ENCODE assay signal across 28 mouse cellular contexts in genomic region chr5:51946062-51946461, GRCm38 (mm10).
"Had no signal": no experiment of that assay in that cellular context is flagged by ENCODE, and none has a peak within 500 bp of the region (broad histone marks: within the 10 kb centered on the region; RNA-seq: fewer than 3 reads in every experiment).

No protein-coding gene starts in this region.

- DNase-seq: left cerebral cortex, postnatal 4 days; liver; liver, embryonic 13.5 days; liver, postnatal 0 days; lung, adult 18-20 months; lung, adult 2 months; lung, embryonic 14.5 days; lung, postnatal 10 days; lung, postnatal 14 days; lung, postnatal 36 days; lung, postnatal 4 days; midbrain, embryonic 14.5 days had no signal

- H3K9me3 ChIP-seq: limb, embryonic 10.5 days; limb, embryonic 12.5 days; limb, embryonic 13.5 days; limb, embryonic 15.5 days; liver, embryonic 12.5 days; liver, embryonic 13.5 days; liver, embryonic 15.5 days; lung, embryonic 15.5 days; midbrain, embryonic 10.5 days; midbrain, embryonic 12.5 days; midbrain, embryonic 13.5 days; midbrain, embryonic 15.5 days; neural tube, embryonic 12.5 days had no signal

- H3K27me3 ChIP-seq: limb, embryonic 12.5 days; liver, embryonic 12.5 days; liver, embryonic 13.5 days; liver, embryonic 15.5 days; lung, embryonic 15.5 days; megakaryocyte, embryonic 14.5 days; midbrain, embryonic 12.5 days; midbrain, embryonic 13.5 days; midbrain, embryonic 15.5 days; neural tube, embryonic 12.5 days had no signal

- H3K9ac ChIP-seq: limb, embryonic 12.5 days; limb, embryonic 13.5 days; limb, embryonic 15.5 days; liver, embryonic 12.5 days; liver, embryonic 13.5 days; liver, embryonic 14.5 days; liver, embryonic 15.5 days; liver, postnatal 0 days; lung, embryonic 14.5 days; lung, embryonic 15.5 days; midbrain, embryonic 12.5 days; midbrain, embryonic 13.5 days; midbrain, embryonic 15.5 days; neural tube, embryonic 12.5 days had no signal

- H3K27ac ChIP-seq: limb, embryonic 10.5 days; limb, embryonic 12.5 days; limb, embryonic 13.5 days; limb, embryonic 15.5 days; liver, embryonic 12.5 days; liver, embryonic 13.5 days; liver, embryonic 14.5 days; liver, embryonic 15.5 days; lung, embryonic 15.5 days; macrophage; midbrain, embryonic 10.5 days; midbrain, embryonic 12.5 days; midbrain, embryonic 13.5 days; midbrain, embryonic 15.5 days; neural tube, embryonic 12.5 days had no signal

- H3K4me1 ChIP-seq: limb, embryonic 10.5 days; limb, embryonic 12.5 days; limb, embryonic 13.5 days; limb, embryonic 15.5 days; megakaryocyte, embryonic 14.5 days; midbrain, embryonic 10.5 days; midbrain, embryonic 12.5 days; midbrain, embryonic 13.5 days; midbrain, embryonic 15.5 days; neural tube, embryonic 12.5 days had no signal

- H3K4me3 ChIP-seq: limb, embryonic 10.5 days; limb, embryonic 12.5 days; limb, embryonic 13.5 days; limb, embryonic 15.5 days; liver, embryonic 12.5 days; liver, embryonic 13.5 days; liver, embryonic 15.5 days; lung, embryonic 15.5 days; megakaryocyte, embryonic 14.5 days; midbrain, embryonic 10.5 days; midbrain, embryonic 12.5 days; midbrain, embryonic 13.5 days; midbrain, embryonic 15.5 days; myocyte; neural tube, embryonic 12.5 days had no signal

- H3K36me3 ChIP-seq: limb, embryonic 10.5 days; limb, embryonic 12.5 days; limb, embryonic 13.5 days; limb, embryonic 15.5 days; liver, embryonic 12.5 days; liver, embryonic 13.5 days; liver, embryonic 15.5 days; lung, embryonic 15.5 days; midbrain, embryonic 10.5 days; midbrain, embryonic 12.5 days; midbrain, embryonic 13.5 days; midbrain, embryonic 15.5 days; neural tube, embryonic 12.5 days had no signal
